Mouse (Mus musculus): ENCODE measurements around the gene Ghr. TPM values are rescaled to one million over a fixed set of nuclear protein-coding genes. Genes with fewer than 3 reads are reported as not detected.

The Ghr gene
- polyA plus RNA-seq (2014; fragmentation: Nextera tagmentation; extraction: Ambion mirVana): 13.6 and 14.6 TPM in 2 replicates

DNA sequence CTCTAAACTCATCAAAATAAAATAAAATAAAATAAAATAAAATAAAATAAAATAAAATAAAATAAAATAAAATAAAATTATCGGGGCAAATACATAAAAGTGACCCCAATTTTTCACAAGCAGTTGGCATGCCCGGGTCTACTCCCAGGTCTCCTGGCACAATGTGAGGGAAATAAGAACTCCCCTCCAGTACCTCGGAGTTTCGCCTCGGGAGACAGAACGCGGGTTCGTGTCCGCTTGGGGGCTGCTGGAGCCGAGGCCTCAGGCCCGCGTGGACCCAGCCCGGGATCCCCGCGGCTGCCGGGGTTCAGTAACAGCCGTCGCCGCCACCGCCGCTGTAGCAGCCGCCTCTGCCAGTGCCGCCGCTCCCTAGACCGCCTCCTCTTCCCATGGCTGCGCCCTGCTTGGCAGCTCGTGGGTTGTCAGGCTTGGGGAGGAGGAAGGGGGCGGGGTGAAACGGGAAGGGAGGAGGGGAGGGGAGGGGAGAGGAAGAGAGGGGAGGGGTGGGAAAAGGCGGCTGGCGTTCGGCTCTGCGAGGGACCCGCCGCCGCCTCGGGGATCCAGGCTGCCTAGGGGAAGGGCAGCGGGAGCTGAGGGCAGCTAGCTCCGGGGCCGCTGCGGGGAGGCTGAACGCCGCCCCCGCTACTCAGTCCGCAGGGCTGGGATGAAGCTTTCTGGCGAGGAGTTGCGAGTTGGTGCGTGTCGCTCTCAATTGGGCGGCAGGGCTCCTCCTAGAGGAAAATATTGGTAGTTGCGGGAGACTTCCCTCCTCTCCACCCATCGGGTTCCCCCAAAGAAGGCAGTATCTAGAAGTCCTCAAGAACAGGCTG is at the start of gene Ghr:
Ghr (minus strand) TSS at position 686 of the 830 bp plus-strand sequence.
- ATAC-seq (ENCODE audit: low FRiP score): peak; percentile 94
- under 1% methylated on average over 44 of the region's 52 CpGs for WGBS
- DNase-seq (ENCODE audit: low spot score, missing footprints): peak; percentile 98
- no peaks in the 10 kb centered on the region for H3K36me3 ChIP-seq (ENCODE audit: control insufficient read depth, insufficient read depth, low read length)
- peak within 1 kb of the TSS; percentile 71 for H3K27ac ChIP-seq (ENCODE audit: low read depth, low read length)
- peak within 1 kb of the TSS; percentile 56 for H3K4me3 ChIP-seq (ENCODE audit: low read depth, low read length)
- H3K4me1 ChIP-seq (ENCODE audit: control insufficient read depth, insufficient read depth, low read length): peaks cover 4% of the 10 kb centered on the region; the same call in 1 of the 2 replicates
- H3K9me3 ChIP-seq (ENCODE audit: control insufficient read depth, low read length): no peaks in the 10 kb centered on the region
- H3K4me2 ChIP-seq: peak within 1 kb of the TSS; percentile 68
- no peaks in the 10 kb centered on the region for H3K27me3 ChIP-seq (ENCODE audit: control insufficient read depth, insufficient read depth, low read length)
- peak within 1 kb of the TSS; percentile 74 for H3K9ac ChIP-seq (ENCODE audit: low read length)

DNA sequence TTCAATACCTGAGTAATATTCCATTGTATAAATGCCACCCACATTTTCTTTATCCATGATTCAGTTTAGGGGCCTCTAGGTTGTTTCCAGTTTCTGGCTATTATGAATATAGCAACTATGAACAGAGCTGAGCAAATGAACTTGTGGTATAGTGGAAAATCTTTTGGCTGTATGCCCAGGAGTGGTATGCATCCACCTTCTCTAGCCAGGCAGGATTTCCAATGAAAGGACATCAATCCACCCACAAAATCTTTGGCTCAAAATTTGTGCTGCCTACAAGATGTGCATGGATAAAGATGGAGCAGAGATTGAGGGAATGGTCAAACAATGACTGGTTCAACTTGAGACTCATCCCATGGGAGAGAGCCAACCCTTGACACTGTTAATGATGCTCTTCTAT is 39.5 kb upstream of the Ghr start:
- Histone ChIP-seq H3K36me3 (ENCODE audit: control insufficient read depth, insufficient read depth, low read length) (no peaks in the 10 kb centered on the region), H3K27me3 (ENCODE audit: control insufficient read depth, insufficient read depth, low read length) (no peaks in the 10 kb centered on the region), H3K4me3 (ENCODE audit: low read depth, low read length) (no peak overlapping the region), H3K4me1 (ENCODE audit: control insufficient read depth, insufficient read depth, low read length) (no peaks in the 10 kb centered on the region), H3K27ac (ENCODE audit: low read depth, low read length) (no peak overlapping the region), H3K9me3 (ENCODE audit: control insufficient read depth, low read length) (no peaks in the 10 kb centered on the region), H3K9ac (ENCODE audit: low read length) (no peak overlapping the region), H3K4me2 (no peak overlapping the region)
- no peak for ATAC-seq (ENCODE audit: low FRiP score)
- DNase-seq (ENCODE audit: low spot score, missing footprints): no peak

DNA sequence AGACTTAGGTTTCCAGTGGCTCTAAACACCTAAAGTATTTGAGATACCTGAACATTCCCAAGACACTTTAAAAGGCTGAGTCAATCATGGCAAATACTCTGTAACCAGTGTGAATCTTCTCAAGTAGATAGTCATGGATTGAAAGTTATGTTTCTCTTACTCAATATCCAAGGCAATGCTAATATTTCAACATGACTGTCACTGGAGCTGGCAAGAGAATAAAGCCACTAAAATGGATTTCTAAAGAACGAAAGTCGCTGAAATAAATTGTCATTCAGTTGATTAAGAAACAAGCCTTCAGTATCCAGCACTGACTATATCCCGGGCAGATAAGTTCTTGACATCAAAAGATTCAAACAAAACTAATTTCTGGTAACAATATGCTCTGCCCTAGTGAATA is 37.1 kb upstream of the Ghr start:
- Histone ChIP-seq H3K4me1 (ENCODE audit: control insufficient read depth, insufficient read depth, low read length) (no peaks in the 10 kb centered on the region), H3K36me3 (ENCODE audit: control insufficient read depth, insufficient read depth, low read length) (no peaks in the 10 kb centered on the region), H3K27ac (ENCODE audit: low read depth, low read length) (no peak overlapping the region), H3K9me3 (ENCODE audit: control insufficient read depth, low read length) (no peaks in the 10 kb centered on the region), H3K9ac (ENCODE audit: low read length) (no peak overlapping the region), H3K4me2 (no peak overlapping the region), H3K27me3 (ENCODE audit: control insufficient read depth, insufficient read depth, low read length) (no peaks in the 10 kb centered on the region), H3K4me3 (ENCODE audit: low read depth, low read length) (no peak overlapping the region)
- WGBS: 87% methylated on average over 3 of the region's 3 CpGs
- DNase-seq (ENCODE audit: low spot score, missing footprints): no peak
- no peak for ATAC-seq (ENCODE audit: low FRiP score)

DNA sequence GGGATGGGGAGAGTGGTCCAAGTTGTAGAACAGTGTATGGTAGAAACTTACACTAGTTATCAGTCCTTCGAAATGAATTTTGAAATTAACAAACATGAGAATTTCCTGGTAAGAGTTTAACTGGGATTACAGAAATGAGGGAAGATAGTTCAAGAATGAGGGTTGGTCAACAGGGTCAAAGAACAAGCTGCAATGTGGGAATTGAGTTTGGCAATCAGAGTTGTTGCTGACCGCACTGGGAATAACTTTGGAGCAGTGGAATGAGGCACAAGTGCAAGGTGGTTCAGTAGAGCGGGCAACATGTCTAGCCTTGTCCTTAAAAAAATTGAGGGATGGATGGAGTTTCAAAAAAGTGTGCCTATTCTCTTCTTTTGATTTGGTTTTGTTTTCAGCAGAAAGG is 35.0 kb upstream of the Ghr start:
- WGBS: 92% methylated on average over 3 of the region's 3 CpGs
- DNase-seq (ENCODE audit: low spot score, missing footprints): no peak
- H3K4me1 ChIP-seq (ENCODE audit: control insufficient read depth, insufficient read depth, low read length): no peaks in the 10 kb centered on the region
- no peak overlapping the region for H3K4me2 ChIP-seq
- no peak for ATAC-seq (ENCODE audit: low FRiP score)
- no peak overlapping the region for H3K27ac ChIP-seq (ENCODE audit: low read depth, low read length)
- H3K9me3 ChIP-seq (ENCODE audit: control insufficient read depth, low read length): no peaks in the 10 kb centered on the region
- no peaks in the 10 kb centered on the region for H3K27me3 ChIP-seq (ENCODE audit: control insufficient read depth, insufficient read depth, low read length)
- H3K4me3 ChIP-seq (ENCODE audit: low read depth, low read length): no peak overlapping the region
- H3K9ac ChIP-seq (ENCODE audit: low read length): no peak overlapping the region
- H3K36me3 ChIP-seq (ENCODE audit: control insufficient read depth, insufficient read depth, low read length): no peaks in the 10 kb centered on the region

DNA sequence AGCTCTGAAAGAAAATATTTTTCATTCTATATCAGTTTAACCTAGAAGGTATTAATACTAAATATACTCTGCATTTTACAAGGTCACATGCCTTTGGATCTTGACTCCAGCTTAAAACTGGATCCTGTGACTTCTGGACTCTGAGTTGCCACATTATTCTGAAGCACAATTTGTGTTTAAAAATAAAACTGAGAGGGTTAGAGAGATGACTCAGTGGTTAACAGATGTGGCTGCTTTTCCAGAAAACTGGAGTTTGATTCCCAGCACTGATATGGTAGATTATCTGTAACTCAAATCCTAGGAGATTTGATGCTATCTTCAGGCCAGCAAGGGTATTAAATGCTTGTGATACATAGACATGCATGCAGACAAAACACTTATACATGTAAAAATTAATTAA is 28.7 kb upstream of the Ghr start:
- ATAC-seq (ENCODE audit: low FRiP score): no peak

DNA sequence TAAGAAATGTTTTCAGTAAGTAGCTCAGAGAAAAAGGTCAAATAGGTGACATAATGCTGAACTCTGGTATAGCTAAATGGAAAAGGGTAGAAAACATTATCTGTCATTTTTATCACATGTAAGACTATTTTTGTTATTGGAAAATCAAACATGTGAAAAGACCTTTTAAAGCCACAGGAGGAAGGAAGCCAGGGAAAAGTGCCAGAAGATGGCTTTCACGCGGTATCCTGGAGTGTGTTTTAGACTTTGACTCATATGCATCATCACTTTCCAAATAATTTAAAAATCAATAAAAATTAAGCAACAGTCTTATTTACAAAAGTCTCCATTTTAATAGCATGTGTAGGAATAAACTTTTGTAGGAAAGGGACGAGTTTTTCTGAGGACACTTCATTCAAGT is 24.7 kb upstream of the Ghr start:
- Histone ChIP-seq H3K27ac (ENCODE audit: low read depth, low read length) (no peak overlapping the region), H3K9ac (ENCODE audit: low read length) (no peak overlapping the region), H3K4me1 (ENCODE audit: control insufficient read depth, insufficient read depth, low read length) (no peaks in the 10 kb centered on the region), H3K4me2 (no peak overlapping the region), H3K4me3 (ENCODE audit: low read depth, low read length) (no peak overlapping the region), H3K36me3 (ENCODE audit: control insufficient read depth, insufficient read depth, low read length) (no peaks in the 10 kb centered on the region), H3K27me3 (ENCODE audit: control insufficient read depth, insufficient read depth, low read length) (no peaks in the 10 kb centered on the region), H3K9me3 (ENCODE audit: control insufficient read depth, low read length) (no peaks in the 10 kb centered on the region)
- no peak for DNase-seq (ENCODE audit: low spot score, missing footprints)
- no peak for ATAC-seq (ENCODE audit: low FRiP score)
- 80% methylated on average over 3 of the region's 3 CpGs for WGBS

More for the DNA sequence above, 28.7 kb upstream of the Ghr start:
- Histone ChIP-seq H3K27ac (ENCODE audit: low read depth, low read length) (no peak overlapping the region), H3K4me2 (no peak overlapping the region), H3K9ac (ENCODE audit: low read length) (no peak overlapping the region), H3K36me3 (ENCODE audit: control insufficient read depth, insufficient read depth, low read length) (no peaks in the 10 kb centered on the region), H3K9me3 (ENCODE audit: control insufficient read depth, low read length) (no peaks in the 10 kb centered on the region), H3K4me3 (ENCODE audit: low read depth, low read length) (no peak overlapping the region), H3K4me1 (ENCODE audit: control insufficient read depth, insufficient read depth, low read length) (no peaks in the 10 kb centered on the region), H3K27me3 (ENCODE audit: control insufficient read depth, insufficient read depth, low read length) (no peaks in the 10 kb centered on the region)
- DNase-seq (ENCODE audit: low spot score, missing footprints): no peak

DNA sequence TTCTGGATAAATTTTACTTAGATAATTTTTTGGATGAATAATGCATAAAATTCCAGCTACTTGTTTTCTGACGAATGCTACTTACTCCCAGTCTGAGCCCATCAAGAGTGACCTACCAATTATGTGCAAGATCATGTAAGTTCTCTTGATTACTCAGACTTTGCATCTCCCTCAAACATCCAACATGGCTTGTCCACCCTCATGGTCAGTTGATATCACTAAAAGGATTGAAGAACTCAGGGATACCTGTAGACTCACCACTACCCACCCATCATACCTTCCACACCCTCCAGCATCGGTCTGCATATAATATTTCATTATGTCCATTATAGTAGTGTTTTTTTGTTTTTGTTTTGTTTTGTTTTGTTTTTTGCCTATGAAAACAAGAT is 18.8 kb upstream of the Ghr start:
- no peaks in the 10 kb centered on the region for H3K9me3 ChIP-seq (ENCODE audit: control insufficient read depth, low read length)
- no peak overlapping the region for H3K9ac ChIP-seq (ENCODE audit: low read length)
- DNase-seq (ENCODE audit: low spot score, missing footprints) (no peak), ATAC-seq (ENCODE audit: low FRiP score) (no peak)
- H3K36me3 ChIP-seq (ENCODE audit: control insufficient read depth, insufficient read depth, low read length): no peaks in the 10 kb centered on the region
- WGBS: 95% methylated on average over 2 of the region's 2 CpGs
- no peaks in the 10 kb centered on the region for H3K4me1 ChIP-seq (ENCODE audit: control insufficient read depth, insufficient read depth, low read length)
- no peak overlapping the region for H3K27ac ChIP-seq (ENCODE audit: low read depth, low read length)
- no peak overlapping the region for H3K4me3 ChIP-seq (ENCODE audit: low read depth, low read length)
- no peak overlapping the region for H3K4me2 ChIP-seq
- H3K27me3 ChIP-seq (ENCODE audit: control insufficient read depth, insufficient read depth, low read length): no peaks in the 10 kb centered on the region

DNA sequence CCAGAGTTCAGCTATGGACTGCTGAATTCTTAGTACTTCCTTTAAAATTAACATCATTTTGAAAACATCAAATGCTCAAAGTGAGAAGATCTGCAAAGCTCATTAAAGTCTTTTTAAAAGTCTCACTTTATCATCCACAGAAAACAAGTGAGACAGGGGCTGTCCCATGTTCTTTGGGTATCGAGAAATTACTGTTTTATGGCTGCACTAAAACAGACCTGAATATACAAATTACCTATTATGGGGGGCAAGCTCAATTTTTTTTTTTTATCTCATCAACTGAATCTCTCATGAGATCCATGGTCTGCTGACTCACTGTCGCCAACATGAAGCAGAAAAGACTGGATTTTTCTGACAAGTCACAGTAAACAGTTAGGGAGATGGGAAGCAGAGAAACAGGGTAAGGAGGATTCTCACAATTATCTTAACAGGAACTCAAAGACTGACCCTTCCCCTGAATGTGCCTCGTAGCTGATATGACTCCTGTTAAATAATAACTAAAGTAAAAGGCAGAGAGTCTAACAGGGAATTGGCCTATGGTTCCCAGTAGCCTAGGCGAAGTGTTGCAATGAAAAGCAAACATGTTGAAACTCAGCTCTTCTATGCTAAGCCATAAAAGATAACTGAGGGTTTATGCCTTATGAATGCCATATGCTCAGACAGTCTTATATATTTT is 18.3 kb upstream of the Ghr start:
- Histone ChIP-seq H3K9me3 (ENCODE audit: control insufficient read depth, low read length) (no peaks in the 10 kb centered on the region), H3K27me3 (ENCODE audit: control insufficient read depth, insufficient read depth, low read length) (no peaks in the 10 kb centered on the region), H3K36me3 (ENCODE audit: control insufficient read depth, insufficient read depth, low read length) (no peaks in the 10 kb centered on the region), H3K4me3 (ENCODE audit: low read depth, low read length) (no peak overlapping the region), H3K4me2 (no peak overlapping the region), H3K9ac (ENCODE audit: low read length) (no peak overlapping the region), H3K27ac (ENCODE audit: low read depth, low read length) (no peak overlapping the region), H3K4me1 (ENCODE audit: control insufficient read depth, insufficient read depth, low read length) (no peaks in the 10 kb centered on the region)
- ATAC-seq (ENCODE audit: low FRiP score) (no peak), DNase-seq (ENCODE audit: low spot score, missing footprints) (no peak)
- 81% methylated on average over 4 of the region's 4 CpGs for WGBS

DNA sequence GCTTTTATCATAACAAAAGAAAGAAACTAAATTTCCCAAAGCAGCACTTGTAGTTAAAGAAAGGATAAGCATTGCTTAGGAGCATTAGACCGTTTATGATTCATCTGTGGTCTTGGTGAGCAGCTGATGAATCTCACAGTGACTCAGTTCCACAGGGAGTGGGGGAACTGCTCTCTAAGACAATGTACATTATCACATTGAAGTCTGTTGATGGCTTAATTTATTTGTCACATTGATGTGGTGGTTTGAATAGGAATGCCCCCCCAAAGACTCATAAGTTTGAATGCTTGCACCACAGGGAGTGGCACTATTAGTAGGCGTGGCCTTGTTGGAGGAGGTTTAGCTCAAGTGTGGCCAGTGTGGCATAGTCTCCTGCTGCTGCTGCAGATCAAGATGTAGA is 4.6 kb upstream of the Ghr start:
- Histone ChIP-seq H3K4me3 (ENCODE audit: low read depth, low read length) (no peak overlapping the region), H3K9me3 (ENCODE audit: control insufficient read depth, low read length) (no peaks in the 10 kb centered on the region), H3K27ac (ENCODE audit: low read depth, low read length) (no peak overlapping the region), H3K27me3 (ENCODE audit: control insufficient read depth, insufficient read depth, low read length) (no peaks in the 10 kb centered on the region), H3K36me3 (ENCODE audit: control insufficient read depth, insufficient read depth, low read length) (no peaks in the 10 kb centered on the region), H3K4me1 (ENCODE audit: control insufficient read depth, insufficient read depth, low read length) (no peaks in the 10 kb centered on the region), H3K4me2 (no peak overlapping the region), H3K9ac (ENCODE audit: low read length) (no peak overlapping the region)
- DNase-seq (ENCODE audit: low spot score, missing footprints) (no peak), ATAC-seq (ENCODE audit: low FRiP score) (no peak)
- 71% methylated on average over 2 of the region's 2 CpGs for WGBS
